Mouse (Mus musculus): ENCODE data around the gene Olfr373. TPM values are rescaled to one million over a fixed set of nuclear protein-coding genes. Genes with fewer than 3 reads are reported as not detected.
"Not testable (repeated sequence)": the region's sequence is repeated elsewhere in the genome, so short reads cannot be mapped to it uniquely, and the experiment has no call there.

Olfr373 gene
- not detected in 2 replicates for total RNA-seq (2014; rRNA removed)
- polyA plus RNA-seq (2015; fragmentation: Nextera tagmentation; extraction: Ambion mirVana), result not detected in 2 replicates

- not testable (repeated sequence) for H3K9me3 ChIP-seq (ENCODE audit: low read length); H3K27me3 ChIP-seq (ENCODE audit: insufficient read depth, low read length); ATAC-seq (ENCODE audit: low FRiP score); H3K36me3 ChIP-seq (ENCODE audit: insufficient read depth, low read length); H3K4me2 ChIP-seq (ENCODE audit: low read depth, low read length, poor library complexity, severe bottlenecking); H3K4me3 ChIP-seq (ENCODE audit: low read depth, low read length); H3K9ac ChIP-seq (replicated peaks; ENCODE audit: low read length, poor library complexity, severe bottlenecking); DNase-seq (ENCODE audit: low spot score); H3K4me1 ChIP-seq (ENCODE audit: insufficient read depth, low read length); H3K27ac ChIP-seq (ENCODE audit: low read depth, low read length)
Observed at GRCm38 (mm10) chr8:72082877-72083276, at the start of gene Olfr373. Olfr373 (plus strand) TSS chr8:72083177.

- not testable (repeated sequence) for H3K27ac ChIP-seq (ENCODE audit: low read depth, low read length); H3K9ac ChIP-seq (replicated peaks; ENCODE audit: low read length, poor library complexity, severe bottlenecking); H3K27me3 ChIP-seq (ENCODE audit: insufficient read depth, low read length); DNase-seq (ENCODE audit: low spot score); H3K36me3 ChIP-seq (ENCODE audit: insufficient read depth, low read length); H3K4me1 ChIP-seq (ENCODE audit: insufficient read depth, low read length); ATAC-seq (ENCODE audit: low FRiP score); H3K4me3 ChIP-seq (ENCODE audit: low read depth, low read length); H3K4me2 ChIP-seq (ENCODE audit: low read depth, low read length, poor library complexity, severe bottlenecking); H3K9me3 ChIP-seq (ENCODE audit: low read length)
- WGBS, result 83% methylated on average over 4 of the region's 4 CpGs
Observed at GRCm38 (mm10) chr8:72040918-72041317, 42.1 kb upstream of the Olfr373 start, which contains the start of gene Olfr372. Olfr372 (plus strand) TSS chr8:72041218.

GRCm38 (mm10) chr8:72042493-72042892, 40.5 kb upstream of the Olfr373 start:
- no peak overlapping the region for H3K4me3 ChIP-seq (ENCODE audit: low read depth, low read length)
- no peaks in the 10 kb centered on the region for H3K27me3 ChIP-seq (ENCODE audit: insufficient read depth, low read length)
- no peak for TF ChIP-seq CTCF (IDR thresholded peaks at IDR 0.05)
- ATAC-seq (ENCODE audit: low FRiP score) (no peak), DNase-seq (ENCODE audit: low spot score) (no peak)
- H3K4me1 ChIP-seq (ENCODE audit: insufficient read depth, low read length), result no peaks in the 10 kb centered on the region
- no peak overlapping the region for H3K4me2 ChIP-seq (ENCODE audit: low read depth, low read length, poor library complexity, severe bottlenecking)
- H3K27ac ChIP-seq (ENCODE audit: low read depth, low read length), result no peak overlapping the region
- H3K36me3 ChIP-seq (ENCODE audit: insufficient read depth, low read length), result no peaks in the 10 kb centered on the region
- no peak overlapping the region for H3K9ac ChIP-seq (replicated peaks; ENCODE audit: low read length, poor library complexity, severe bottlenecking)
- no peaks in the 10 kb centered on the region for H3K9me3 ChIP-seq (ENCODE audit: low read length)
- 76% methylated on average over 1 of the region's 1 CpGs for WGBS

- H3K27ac ChIP-seq (ENCODE audit: low read depth, low read length); H3K9ac ChIP-seq (replicated peaks; ENCODE audit: low read length, poor library complexity, severe bottlenecking); H3K4me3 ChIP-seq (ENCODE audit: low read depth, low read length); H3K4me1 ChIP-seq (ENCODE audit: insufficient read depth, low read length); H3K27me3 ChIP-seq (ENCODE audit: insufficient read depth, low read length); H3K9me3 ChIP-seq (ENCODE audit: low read length); H3K36me3 ChIP-seq (ENCODE audit: insufficient read depth, low read length); H3K4me2 ChIP-seq (ENCODE audit: low read depth, low read length, poor library complexity, severe bottlenecking); ATAC-seq (ENCODE audit: low FRiP score); DNase-seq (ENCODE audit: low spot score): not testable (repeated sequence)
Observed at GRCm38 (mm10) chr8:72054633-72055032, 28.3 kb upstream of the Olfr373 start.

- not testable (repeated sequence) for H3K4me2 ChIP-seq (ENCODE audit: low read depth, low read length, poor library complexity, severe bottlenecking); ATAC-seq (ENCODE audit: low FRiP score); H3K4me1 ChIP-seq (ENCODE audit: insufficient read depth, low read length); H3K27me3 ChIP-seq (ENCODE audit: insufficient read depth, low read length); H3K9me3 ChIP-seq (ENCODE audit: low read length); H3K4me3 ChIP-seq (ENCODE audit: low read depth, low read length); H3K9ac ChIP-seq (replicated peaks; ENCODE audit: low read length, poor library complexity, severe bottlenecking); H3K36me3 ChIP-seq (ENCODE audit: insufficient read depth, low read length); H3K27ac ChIP-seq (ENCODE audit: low read depth, low read length); DNase-seq (ENCODE audit: low spot score)
- 86% methylated on average over 3 of the region's 4 CpGs for WGBS
Observed at GRCm38 (mm10) chr8:72057643-72058042, 25.3 kb upstream of the Olfr373 start.

GRCm38 (mm10) chr8:72066819-72067399, 16.1 kb upstream of the Olfr373 start:
- WGBS, result 83% methylated on average over 1 of the region's 1 CpGs
- not testable (repeated sequence) for H3K9ac ChIP-seq (replicated peaks; ENCODE audit: low read length, poor library complexity, severe bottlenecking); H3K27me3 ChIP-seq (ENCODE audit: insufficient read depth, low read length); H3K36me3 ChIP-seq (ENCODE audit: insufficient read depth, low read length); H3K4me3 ChIP-seq (ENCODE audit: low read depth, low read length); H3K4me1 ChIP-seq (ENCODE audit: insufficient read depth, low read length); DNase-seq (ENCODE audit: low spot score); H3K9me3 ChIP-seq (ENCODE audit: low read length); ATAC-seq (ENCODE audit: low FRiP score); H3K27ac ChIP-seq (ENCODE audit: low read depth, low read length); H3K4me2 ChIP-seq (ENCODE audit: low read depth, low read length, poor library complexity, severe bottlenecking)
